Mouse (Mus musculus): ENCODE data around the gene Cd207. TPM values are rescaled to one million over a fixed set of nuclear protein-coding genes. Genes with fewer than 3 reads are reported as not detected.

Gene Cd207
- polyA plus RNA-seq, 1 experiment: 3.6 TPM

DNA sequence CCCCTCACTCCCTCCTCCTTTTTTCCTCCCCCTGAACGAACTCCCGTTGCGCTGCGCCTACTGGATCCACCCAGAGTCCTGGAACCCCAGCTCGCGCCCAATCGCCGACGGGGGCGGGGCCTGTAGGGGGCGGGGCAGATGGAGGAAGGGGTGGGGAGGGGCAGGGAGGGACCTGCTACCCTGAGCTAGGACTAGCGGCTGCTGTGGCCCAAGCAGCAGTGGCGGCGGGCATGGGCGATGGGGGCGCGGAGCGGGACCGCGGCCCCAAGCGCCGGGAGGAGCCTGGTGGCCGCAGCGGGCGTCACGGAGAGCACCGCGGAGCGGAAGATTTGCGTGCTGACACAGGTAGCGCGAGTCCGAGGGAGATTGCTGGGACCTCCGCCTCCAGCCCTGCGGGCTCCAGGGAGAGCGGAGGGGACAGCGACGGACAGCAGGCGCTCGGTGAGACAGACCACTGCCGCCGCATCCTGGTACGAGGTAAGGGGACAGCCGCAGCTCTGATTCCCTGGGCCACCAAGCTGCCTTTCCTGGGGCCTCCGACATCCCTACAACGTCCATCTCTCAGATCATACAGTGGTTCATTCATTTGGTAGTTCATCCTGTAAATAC lies 33.5 kb upstream of the Cd207 start, which contains the start of gene Vax2:
TSS of gene Vax2 (plus strand) at position 198 of the 609 bp plus-strand sequence.
- Histone ChIP-seq H3K4me3 (ENCODE audit: insufficient read depth, low read length) (peak within 1 kb of the TSS; percentile 35), H3K27ac (ENCODE audit: insufficient read depth, low read depth, low read length) (no peak within 1 kb of the TSS), H3K4me1 (ENCODE audit: control insufficient read depth, insufficient read depth, low read length) (no peaks in the 10 kb centered on the region)
- TF ChIP-seq POLR2A (IDR thresholded peaks at IDR 0.05; ENCODE audit: borderline replicate concordance, low read depth, low read length): no peak

DNA sequence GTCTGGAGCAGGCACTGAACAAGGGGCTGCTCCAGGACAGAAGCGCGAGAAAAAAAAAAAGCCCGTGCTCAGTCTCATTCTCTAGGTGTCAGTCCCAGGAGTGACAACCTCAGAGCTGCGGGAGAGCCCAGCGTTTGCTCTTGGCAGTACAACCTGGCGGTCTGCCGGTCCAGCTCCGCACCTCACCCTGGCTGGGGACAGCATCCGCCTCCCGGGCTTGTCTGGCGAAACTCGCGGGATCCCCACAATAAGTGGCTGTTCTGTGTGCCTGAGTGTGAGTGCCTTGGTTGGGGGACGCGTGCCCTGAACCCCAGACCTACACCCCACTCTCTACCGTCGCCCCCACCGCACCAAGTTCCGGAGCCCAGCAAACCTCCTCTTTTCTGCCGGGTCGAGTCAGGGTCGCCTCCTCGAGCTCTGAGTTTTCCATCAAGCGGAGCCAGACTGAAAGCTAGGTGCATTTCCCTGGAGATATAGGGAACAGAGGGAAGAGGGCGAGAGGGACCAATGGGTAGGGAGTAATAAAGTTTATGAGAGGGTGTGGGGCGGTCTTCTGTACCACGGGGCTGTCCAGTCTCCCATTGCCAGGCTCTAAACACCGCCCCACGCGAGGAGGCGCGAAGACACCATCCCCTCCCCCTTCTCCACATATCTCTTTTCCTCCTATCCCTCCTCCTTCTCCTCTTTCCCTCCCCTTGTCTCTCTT lies 32.9 kb upstream of the Cd207 start:
- H3K4me3 ChIP-seq (ENCODE audit: insufficient read depth, low read length): peak overlapping the region; percentile 35
- TF ChIP-seq CTCF (IDR thresholded peaks at IDR 0.05; ENCODE audit: low read depth, low read length) (no peak), POLR2A (IDR thresholded peaks at IDR 0.05; ENCODE audit: borderline replicate concordance, low read depth, low read length) (no peak)
- no peaks in the 10 kb centered on the region for H3K4me1 ChIP-seq (ENCODE audit: control insufficient read depth, insufficient read depth, low read length)
- H3K27ac ChIP-seq (ENCODE audit: insufficient read depth, low read depth, low read length): no peak overlapping the region

DNA sequence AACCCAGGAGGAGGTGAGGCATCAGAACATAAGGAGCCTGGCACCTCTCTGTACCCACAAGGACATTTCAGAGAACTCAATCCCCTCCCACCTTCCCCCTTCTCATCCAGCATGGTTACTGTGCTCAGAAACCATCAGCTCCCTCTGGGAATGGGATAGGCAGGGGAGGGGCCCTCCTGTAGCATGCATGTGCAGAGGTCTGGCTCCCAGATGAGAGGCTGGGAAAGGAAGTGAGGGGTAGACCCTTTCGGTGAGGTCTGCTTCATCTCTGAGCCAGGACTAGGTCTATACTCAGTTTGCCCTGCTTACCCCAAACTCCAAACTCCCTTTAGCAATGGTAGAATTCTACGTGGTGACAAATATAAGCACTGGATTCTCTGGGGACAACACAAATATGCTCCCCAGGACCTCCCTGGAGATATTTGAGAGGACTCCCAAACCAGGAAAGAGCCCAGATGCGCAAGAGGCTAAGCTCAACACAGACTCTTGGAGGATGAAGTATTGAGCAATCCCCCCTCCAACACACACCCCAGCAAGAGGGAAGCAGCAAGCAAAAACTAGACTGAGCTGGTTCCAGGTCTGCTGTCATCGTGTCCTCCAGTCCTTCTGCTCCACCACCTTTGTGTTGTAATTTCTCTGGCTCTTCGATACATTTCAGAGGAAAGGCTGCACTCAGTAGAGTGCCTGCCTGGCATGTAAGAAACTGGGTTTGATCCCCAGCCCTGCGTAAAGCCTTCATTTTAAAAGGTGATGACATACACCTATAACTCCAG lies 30.3 kb upstream of the Cd207 start:
- TF ChIP-seq POLR2A (IDR thresholded peaks at IDR 0.05; ENCODE audit: borderline replicate concordance, low read depth, low read length) (no peak), CTCF (IDR thresholded peaks at IDR 0.05; ENCODE audit: low read depth, low read length) (no peak)
- H3K27ac ChIP-seq (ENCODE audit: insufficient read depth, low read depth, low read length): no peak overlapping the region
- no peak overlapping the region for H3K4me3 ChIP-seq (ENCODE audit: insufficient read depth, low read length)
- no peaks in the 10 kb centered on the region for H3K4me1 ChIP-seq (ENCODE audit: control insufficient read depth, insufficient read depth, low read length)

DNA sequence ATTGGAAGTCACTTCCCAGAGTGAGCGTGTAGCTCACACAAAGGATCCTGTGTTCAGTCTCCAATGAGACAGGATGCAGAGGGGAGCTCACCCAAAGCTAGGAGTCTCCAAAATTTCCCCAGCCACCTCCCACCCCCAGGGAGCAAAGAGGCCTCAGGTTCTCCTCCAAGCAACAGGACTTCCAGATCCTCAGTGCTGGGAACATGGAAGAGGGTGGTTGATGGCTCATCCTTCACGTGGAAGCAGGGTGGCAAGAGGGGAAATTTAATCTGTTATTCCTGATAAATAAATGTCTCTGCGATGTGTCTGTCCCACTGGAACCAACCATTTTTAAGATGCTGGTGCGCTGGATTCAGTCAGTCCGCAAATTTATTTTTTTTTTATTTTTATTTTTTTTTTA lies 27.0 kb upstream of the Cd207 start:
- no peak overlapping the region for H3K4me3 ChIP-seq (ENCODE audit: insufficient read depth, low read length)
- no peaks in the 10 kb centered on the region for H3K4me1 ChIP-seq (ENCODE audit: control insufficient read depth, insufficient read depth, low read length)
- H3K27ac ChIP-seq (ENCODE audit: insufficient read depth, low read depth, low read length): no peak overlapping the region
- no peak for TF ChIP-seq POLR2A (IDR thresholded peaks at IDR 0.05; ENCODE audit: borderline replicate concordance, low read depth, low read length)
- TF ChIP-seq CTCF (IDR thresholded peaks at IDR 0.05; ENCODE audit: low read depth, low read length): no peak

DNA sequence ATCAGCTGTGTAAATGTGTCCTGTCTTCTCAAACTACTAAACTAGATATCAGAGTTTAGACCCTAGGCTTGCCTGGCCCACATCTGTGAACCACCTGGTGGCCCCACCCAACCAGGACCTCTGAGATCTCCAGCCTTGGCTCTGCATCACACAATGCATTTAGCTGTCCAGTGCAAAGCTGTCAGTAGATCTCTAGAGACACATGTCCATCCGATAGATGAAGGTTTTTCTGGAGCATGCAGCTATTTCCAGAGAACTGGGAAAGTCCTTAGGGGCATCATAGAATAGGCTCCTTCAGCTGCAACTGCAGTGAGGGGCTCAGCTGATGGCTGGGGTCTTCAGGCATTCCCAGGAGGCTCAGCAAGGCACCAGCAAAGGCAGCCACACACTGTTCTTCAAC lies 26.6 kb upstream of the Cd207 start:
- Histone ChIP-seq H3K4me1 (ENCODE audit: control insufficient read depth, insufficient read depth, low read length) (no peaks in the 10 kb centered on the region), H3K27ac (ENCODE audit: insufficient read depth, low read depth, low read length) (no peak overlapping the region), H3K4me3 (ENCODE audit: insufficient read depth, low read length) (no peak overlapping the region)
- TF ChIP-seq POLR2A (IDR thresholded peaks at IDR 0.05; ENCODE audit: borderline replicate concordance, low read depth, low read length) (no peak), CTCF (IDR thresholded peaks at IDR 0.05; ENCODE audit: low read depth, low read length) (no peak)

DNA sequence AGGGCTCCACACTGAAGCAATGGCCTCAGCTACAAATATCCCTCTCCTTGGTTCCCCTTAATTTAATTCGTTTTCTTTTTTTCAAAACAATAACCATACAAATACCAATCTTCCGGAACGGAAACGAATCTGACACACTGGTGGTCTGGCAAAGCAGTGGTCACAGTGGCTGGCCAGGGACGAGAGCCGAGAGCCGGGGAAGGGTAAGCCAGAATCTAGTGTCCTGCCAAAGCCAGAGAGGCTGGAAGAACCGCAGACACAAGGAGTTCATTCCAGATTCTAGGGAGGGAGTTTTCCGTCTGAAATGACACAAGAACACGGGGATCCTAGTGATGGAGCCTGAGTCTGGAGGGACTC lies 26.0 kb upstream of the Cd207 start:
- Histone ChIP-seq H3K4me3 (ENCODE audit: insufficient read depth, low read length) (no peak overlapping the region), H3K27ac (ENCODE audit: insufficient read depth, low read depth, low read length) (no peak overlapping the region), H3K4me1 (ENCODE audit: control insufficient read depth, insufficient read depth, low read length) (no peaks in the 10 kb centered on the region)
- no peak for TF ChIP-seq POLR2A (IDR thresholded peaks at IDR 0.05; ENCODE audit: borderline replicate concordance, low read depth, low read length)
- no peak for TF ChIP-seq CTCF (IDR thresholded peaks at IDR 0.05; ENCODE audit: low read depth, low read length)

DNA sequence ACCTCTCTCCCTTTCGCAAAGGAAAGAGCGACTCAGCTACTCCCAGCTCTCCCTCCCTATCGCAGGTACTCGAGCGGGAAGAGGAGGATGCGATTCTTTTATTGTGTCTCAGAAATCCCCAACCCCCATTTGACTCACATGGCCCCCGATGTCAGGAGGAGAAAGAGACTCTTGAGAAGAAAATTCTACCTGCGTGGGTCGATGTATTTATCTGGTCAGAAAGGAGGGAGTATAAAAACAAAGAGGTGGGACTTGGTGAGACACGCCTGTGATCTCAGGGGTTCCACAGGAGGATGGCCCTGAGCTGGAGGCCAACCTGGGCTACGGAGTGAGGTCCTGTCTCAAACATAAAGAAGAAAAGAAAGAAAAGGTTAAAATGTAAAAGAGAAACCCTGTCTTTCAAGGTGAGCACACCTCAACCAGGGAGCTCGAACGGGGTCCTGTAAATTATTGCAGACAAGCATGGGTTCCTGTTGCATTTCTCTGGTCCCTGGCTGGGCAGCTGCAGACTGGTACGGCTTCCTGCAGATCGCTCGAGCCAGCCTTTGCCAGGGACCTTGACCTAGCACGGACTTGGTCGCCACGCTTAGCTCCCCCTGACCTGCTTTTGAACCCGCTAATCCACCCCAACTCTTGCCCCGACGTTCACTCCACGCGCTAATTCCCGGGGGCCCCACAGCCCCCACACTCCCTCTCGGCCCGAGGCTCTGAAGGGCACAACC lies 25.5 kb upstream of the Cd207 start:
- Histone ChIP-seq H3K4me3 (ENCODE audit: insufficient read depth, low read length) (no peak overlapping the region), H3K4me1 (ENCODE audit: control insufficient read depth, insufficient read depth, low read length) (no peaks in the 10 kb centered on the region), H3K27ac (ENCODE audit: insufficient read depth, low read depth, low read length) (no peak overlapping the region)
- TF ChIP-seq POLR2A (IDR thresholded peaks at IDR 0.05; ENCODE audit: borderline replicate concordance, low read depth, low read length): no peak
- no peak for TF ChIP-seq CTCF (IDR thresholded peaks at IDR 0.05; ENCODE audit: low read depth, low read length)

DNA sequence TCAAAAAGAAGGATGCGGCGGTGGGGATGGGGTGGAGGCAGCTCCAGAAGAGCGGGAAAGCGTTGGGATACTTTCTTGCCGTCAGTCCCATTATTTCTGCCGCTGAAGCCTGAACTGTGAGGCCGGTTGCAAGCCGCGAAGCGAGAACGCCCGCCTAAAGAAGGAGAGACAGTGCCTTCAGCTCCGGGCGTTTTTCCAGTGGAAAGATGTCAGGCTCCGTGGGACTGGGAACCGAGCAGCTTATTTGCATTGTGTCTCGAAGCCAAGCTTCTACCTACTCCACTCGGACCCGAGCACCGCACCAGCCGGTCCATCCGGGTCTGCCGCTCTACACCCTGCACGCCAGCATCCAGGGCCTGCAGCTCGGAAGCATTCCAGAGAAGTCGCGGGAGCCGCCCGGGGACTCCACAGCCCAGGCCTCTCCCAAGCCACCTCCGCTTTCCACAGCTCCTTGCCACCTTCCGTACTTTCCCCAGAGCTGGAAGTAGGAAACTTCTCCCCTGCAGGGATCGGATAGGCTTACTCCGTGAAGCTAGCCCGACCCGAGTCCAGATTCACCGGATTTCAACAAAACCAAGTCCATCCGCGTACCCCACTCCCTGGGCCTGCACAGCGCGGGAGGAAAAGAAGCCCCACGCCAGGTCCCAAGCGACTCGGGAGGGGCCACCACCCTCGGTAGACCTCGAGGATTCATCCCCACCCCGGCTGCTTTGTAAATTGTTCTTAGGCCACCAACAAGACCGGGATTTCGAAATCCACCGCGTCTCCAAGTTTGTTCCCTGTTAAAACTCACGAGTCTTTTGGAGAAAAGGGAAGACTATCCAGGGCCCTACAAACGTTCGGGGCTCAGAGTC lies 24.7 kb upstream of the Cd207 start:
- H3K4me3 ChIP-seq (ENCODE audit: insufficient read depth, low read length): no peak overlapping the region
- H3K4me1 ChIP-seq (ENCODE audit: control insufficient read depth, insufficient read depth, low read length): no peaks in the 10 kb centered on the region
- no peak overlapping the region for H3K27ac ChIP-seq (ENCODE audit: insufficient read depth, low read depth, low read length)
- TF ChIP-seq CTCF (IDR thresholded peaks at IDR 0.05; ENCODE audit: low read depth, low read length): no peak
- no peak for TF ChIP-seq POLR2A (IDR thresholded peaks at IDR 0.05; ENCODE audit: borderline replicate concordance, low read depth, low read length)

DNA sequence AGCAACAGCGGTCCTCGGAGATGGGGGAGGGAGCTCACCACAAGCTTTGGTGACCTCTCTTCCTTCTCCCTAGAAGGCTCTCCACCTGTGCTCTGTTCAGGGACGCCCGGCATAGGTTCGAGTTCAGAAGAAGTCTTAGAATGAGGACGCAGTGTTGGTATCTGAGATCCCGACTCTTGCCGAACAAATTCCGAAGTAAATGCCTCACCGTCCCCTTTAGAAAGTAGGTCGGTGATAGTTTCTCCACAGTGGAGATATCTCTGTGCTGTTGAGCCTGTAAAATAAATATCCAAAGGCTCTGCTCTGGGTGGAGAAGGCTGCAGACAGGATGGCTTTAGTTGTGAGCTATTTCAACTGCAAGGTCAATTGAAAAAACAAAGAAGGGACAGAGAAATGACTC lies 23.3 kb upstream of the Cd207 start:
- H3K4me1 ChIP-seq (ENCODE audit: control insufficient read depth, insufficient read depth, low read length): no peaks in the 10 kb centered on the region
- no peak overlapping the region for H3K4me3 ChIP-seq (ENCODE audit: insufficient read depth, low read length)
- no peak overlapping the region for H3K27ac ChIP-seq (ENCODE audit: insufficient read depth, low read depth, low read length)
- TF ChIP-seq POLR2A (IDR thresholded peaks at IDR 0.05; ENCODE audit: borderline replicate concordance, low read depth, low read length) (no peak), CTCF (IDR thresholded peaks at IDR 0.05; ENCODE audit: low read depth, low read length) (no peak)
